Mouse (Mus musculus) stomach, embryonic 14.5 days (tissue): ENCODE data around the gene Tiam2. TPM values are rescaled to one million over a fixed set of nuclear protein-coding genes. Genes with fewer than 3 reads are reported as not detected.

Experiments used
- ATAC-seq: fragments of 200-750 bp; cut with Nextera tagmentation; 2 replicates; pipeline ENCODE4 v1.8.0; 2017; ENCODE audit warnings: low read depth, moderate TSS enrichment; ENCODE audit not compliant: insufficient number of reproducible peaks, insufficient read depth, low FRiP score
- H3K27ac ChIP-seq: fragments of 300-500 bp; sonication (generic); 2 replicates; pipeline ENCODE4 v1.5.1; 2014; ENCODE audit warnings: mild to moderate bottlenecking, low read length, moderate library complexity, mixed read lengths
- H3K27me3 ChIP-seq: fragments of 300-500 bp; sonication (generic); 2 replicates; pipeline ENCODE4 v1.6.1; 2014; ENCODE audit warnings: low read length, control low read depth, mixed read lengths; ENCODE audit not compliant: control insufficient read depth, insufficient read depth
- H3K36me3 ChIP-seq: fragments of 300-500 bp; sonication (generic); 2 replicates; pipeline ENCODE4 v1.6.1; 2014; ENCODE audit warnings: mild to moderate bottlenecking, control low read depth, low read length, moderate library complexity, mixed read lengths; ENCODE audit not compliant: control insufficient read depth, insufficient read depth
- H3K4me1 ChIP-seq: fragments of 300-500 bp; sonication (generic); 2 replicates; pipeline ENCODE4 v1.6.1; 2014; ENCODE audit warnings: low read length, control low read depth, mixed read lengths; ENCODE audit not compliant: control insufficient read depth, insufficient read depth
- H3K4me2 ChIP-seq: fragments of 300-500 bp; sonication (generic); replicated peaks from 2 replicates; pipeline ENCODE4 v1.6.1; 2014; ENCODE audit warnings: low read depth, low read length, control low read depth
- H3K4me3 ChIP-seq: fragments of 300-500 bp; sonication (generic); 2 replicates; pipeline ENCODE4 v1.5.1; 2014; ENCODE audit warnings: low read depth, low read length, control low read depth
- H3K9ac ChIP-seq: fragments of 300-500 bp; sonication (generic); replicated peaks from 2 replicates; pipeline ENCODE4 v1.6.1; 2014; ENCODE audit warnings: low read depth, mild to moderate bottlenecking, control low read depth, low read length, moderate library complexity, mixed read lengths
- H3K9me3 ChIP-seq: fragments of 300-500 bp; sonication (generic); 2 replicates; pipeline ENCODE4 v1.6.1; 2016; ENCODE audit warnings: low read depth, low read length, control low read depth; ENCODE audit not compliant: control insufficient read depth
- WGBS: fragments of 180-500 bp; shearing (Covaris S2); extraction: QIAGEN DNeasy Blood & Tissue Kit; methylation state at CpG from one replicate; pipeline ENCODE4 v1.1.7; 2014; 5-methylcytosine and 5-hydroxymethylcytosine counted together
- polyA plus RNA-seq: library from polyadenylated mRNA; unstranded; fragments of >200 nt; fragmentation: Nextera tagmentation; extraction: Ambion mirVana; gene quantifications from 2 replicates; pipeline ENCODE4 v1.2.1, GENCODE M21; 2014

Gene Tiam2
- polyA plus RNA-seq, 1 experiment from 2014 or later = 6.5 TPM

GRCm38 (mm10) chr17:3514316-3514715 is 187.9 kb downstream of the Tiam2 start:
- no peak overlapping the region for H3K4me2 ChIP-seq
- no peaks in the 10 kb centered on the region; the same call in 1 of the 2 replicates for H3K36me3 ChIP-seq
- ATAC-seq = no peak
- H3K27me3 ChIP-seq = no peaks in the 10 kb centered on the region
- no peaks in the 10 kb centered on the region for H3K4me1 ChIP-seq
- no peak overlapping the region for H3K9ac ChIP-seq
- no peaks in the 10 kb centered on the region for H3K9me3 ChIP-seq
- H3K27ac ChIP-seq = no peak overlapping the region
- no peak overlapping the region for H3K4me3 ChIP-seq
- WGBS = 80% methylated on average over 5 of the region's 5 CpGs

GRCm38 (mm10) chr17:3515851-3516250 is 189.5 kb downstream of the Tiam2 start:
- WGBS = 90% methylated on average over 8 of the region's 8 CpGs
- Histone ChIP-seq H3K9me3 (no peaks in the 10 kb centered on the region), H3K36me3 (no peaks in the 10 kb centered on the region), H3K9ac (no peak overlapping the region), H3K4me2 (no peak overlapping the region), H3K27ac (no peak overlapping the region), H3K4me3 (no peak overlapping the region), H3K4me1 (no peaks in the 10 kb centered on the region), H3K27me3 (no peaks in the 10 kb centered on the region)
- ATAC-seq = no peak

DNA sequence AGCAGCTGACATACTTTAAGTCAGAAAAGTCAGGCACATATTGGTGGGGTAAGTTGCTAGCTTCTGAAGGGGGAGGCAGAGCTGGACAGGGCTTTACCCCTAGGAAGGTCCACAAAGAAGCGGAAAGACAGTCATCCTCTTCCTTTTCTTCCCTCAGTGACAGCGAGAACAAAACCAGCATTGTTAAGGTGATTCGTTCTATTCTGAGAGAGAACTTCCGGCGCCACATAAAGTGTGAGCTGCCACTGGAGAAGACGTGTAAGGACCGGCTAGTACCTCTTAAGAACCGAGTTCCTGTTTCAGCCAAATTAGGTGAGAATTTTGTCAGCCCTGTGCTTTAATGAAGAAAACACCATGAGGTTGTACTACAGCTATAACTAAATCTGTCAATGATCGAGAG is 190.0 kb downstream of the Tiam2 start:
- Histone ChIP-seq H3K4me3 (no peak overlapping the region), H3K27ac (no peak overlapping the region), H3K27me3 (no peaks in the 10 kb centered on the region), H3K9me3 (no peaks in the 10 kb centered on the region), H3K4me1 (no peaks in the 10 kb centered on the region), H3K9ac (no peak overlapping the region), H3K4me2 (no peak overlapping the region), H3K36me3 (no peaks in the 10 kb centered on the region)
- no peak for ATAC-seq
- WGBS = 80% methylated on average over 9 of the region's 9 CpGs

- no peaks in the 10 kb centered on the region for H3K9me3 ChIP-seq
- H3K9ac ChIP-seq = no peak overlapping the region
- H3K36me3 ChIP-seq = no peaks in the 10 kb centered on the region; the same call in 1 of the 2 replicates
- no peaks in the 10 kb centered on the region for H3K4me1 ChIP-seq
- no peak for ATAC-seq
- H3K27ac ChIP-seq = no peak overlapping the region
- no peak overlapping the region for H3K4me2 ChIP-seq
- 90% methylated on average over 5 of the region's 5 CpGs for WGBS
- no peak overlapping the region for H3K4me3 ChIP-seq
- no peaks in the 10 kb centered on the region for H3K27me3 ChIP-seq
Observed at GRCm38 (mm10) chr17:3520344-3520743, 194.0 kb downstream of the Tiam2 start.

DNA sequence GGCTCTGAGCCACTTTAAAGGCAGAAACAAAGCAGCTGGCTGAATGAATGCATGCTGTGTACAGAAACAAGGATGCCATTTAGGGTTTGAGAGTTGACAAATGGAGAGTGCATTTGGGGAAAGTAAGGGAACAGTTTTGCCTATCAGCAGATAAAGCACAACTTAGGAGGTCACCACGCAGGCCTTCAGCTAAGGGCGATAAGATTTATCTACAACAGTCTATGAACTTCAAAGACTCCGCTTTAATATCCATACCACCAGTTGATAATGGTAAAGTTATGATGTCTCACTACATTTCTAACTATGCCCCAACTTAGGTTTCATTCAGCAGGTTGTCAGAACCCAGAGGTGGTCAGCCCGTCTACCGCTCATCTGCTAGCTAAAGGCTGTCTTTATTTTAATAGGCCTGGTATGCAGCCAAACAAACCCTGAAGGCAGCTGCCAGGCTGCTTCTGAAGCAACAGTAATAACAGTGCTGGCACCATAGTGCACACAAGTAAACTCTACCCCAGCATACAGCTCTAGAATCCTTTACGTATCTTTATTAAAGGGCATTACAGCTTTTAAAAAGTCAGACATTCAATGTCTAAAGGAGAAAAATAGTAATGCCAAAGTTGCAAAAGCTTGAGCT is 201.6 kb downstream of the Tiam2 start:
- Histone ChIP-seq H3K4me3 (no peak overlapping the region), H3K27me3 (no peaks in the 10 kb centered on the region), H3K36me3 (no peaks in the 10 kb centered on the region), H3K4me2 (no peak overlapping the region), H3K9me3 (no peaks in the 10 kb centered on the region), H3K9ac (no peak overlapping the region), H3K4me1 (no peaks in the 10 kb centered on the region), H3K27ac (no peak overlapping the region)
- no peak for ATAC-seq
- WGBS = 81% methylated on average over 6 of the region's 6 CpGs

DNA sequence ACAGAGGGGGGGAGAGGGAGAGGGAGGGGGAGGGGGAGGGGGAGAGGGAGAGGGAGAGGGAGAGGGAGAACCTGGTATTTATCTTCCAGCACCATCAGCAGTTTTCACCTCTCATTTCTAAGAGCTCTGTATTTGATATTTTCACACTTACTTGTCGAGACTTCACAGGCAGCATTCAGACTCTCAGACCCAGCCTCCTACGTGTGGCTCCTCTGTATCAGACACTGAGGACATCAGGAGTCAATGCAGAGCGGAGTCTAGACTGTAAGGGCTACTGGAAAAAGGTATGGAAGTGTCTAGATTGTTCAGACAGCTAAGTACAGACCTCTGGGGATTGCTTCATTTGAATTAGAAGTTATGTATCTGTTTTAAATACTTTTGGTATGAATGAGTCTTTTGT is 203.2 kb downstream of the Tiam2 start:
- no peak overlapping the region for H3K27ac ChIP-seq
- ATAC-seq = no peak
- no peaks in the 10 kb centered on the region for H3K27me3 ChIP-seq
- no peaks in the 10 kb centered on the region for H3K36me3 ChIP-seq
- H3K4me3 ChIP-seq = no peak overlapping the region
- H3K9me3 ChIP-seq = no peaks in the 10 kb centered on the region
- H3K4me1 ChIP-seq = no peaks in the 10 kb centered on the region
- H3K4me2 ChIP-seq = no peak overlapping the region
- H3K9ac ChIP-seq = no peak overlapping the region
- WGBS = 43% methylated on average over 3 of the region's 3 CpGs

GRCm38 (mm10) chr17:3530549-3530948 is 204.2 kb downstream of the Tiam2 start:
- Histone ChIP-seq H3K4me1 (no peaks in the 10 kb centered on the region), H3K4me2 (no peak overlapping the region), H3K36me3 (no peaks in the 10 kb centered on the region), H3K4me3 (no peak overlapping the region), H3K27me3 (no peaks in the 10 kb centered on the region), H3K27ac (no peak overlapping the region), H3K9me3 (no peaks in the 10 kb centered on the region), H3K9ac (no peak overlapping the region)
- no peak for ATAC-seq
- 77% methylated on average over 7 of the region's 7 CpGs for WGBS

- H3K27me3 ChIP-seq = no peaks in the 10 kb centered on the region
- H3K9ac ChIP-seq = no peak overlapping the region
- no peak overlapping the region for H3K27ac ChIP-seq
- no peak overlapping the region for H3K4me2 ChIP-seq
- 86% methylated on average over 1 of the region's 1 CpGs for WGBS
- no peaks in the 10 kb centered on the region for H3K9me3 ChIP-seq
- no peaks in the 10 kb centered on the region for H3K36me3 ChIP-seq
- no peak overlapping the region for H3K4me3 ChIP-seq
- H3K4me1 ChIP-seq = no peaks in the 10 kb centered on the region
- ATAC-seq = no peak
Observed at GRCm38 (mm10) chr17:3531641-3532040, 205.3 kb downstream of the Tiam2 start.

DNA sequence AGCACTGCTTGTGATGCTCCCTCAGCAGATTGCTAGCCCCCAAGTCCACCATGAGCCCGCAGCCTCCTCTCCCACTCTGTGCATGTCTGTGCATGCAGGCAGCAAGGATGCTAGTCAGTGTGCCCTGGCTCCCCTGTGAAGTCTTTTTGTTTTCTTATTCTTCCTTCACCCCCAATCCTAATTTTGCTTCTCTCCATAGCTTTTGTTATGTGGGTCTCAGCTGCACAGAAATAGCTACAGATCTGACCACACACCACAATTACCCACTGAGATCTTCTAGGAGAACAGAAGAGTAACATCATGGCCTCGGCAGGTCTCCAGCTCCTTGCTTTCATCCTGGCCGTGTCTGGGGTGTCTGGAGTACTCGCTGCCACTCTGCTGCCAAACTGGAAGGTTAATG is 205.9 kb downstream of the Tiam2 start, which contains the start of gene Cldn20:
Cldn20 (plus strand) TSS at position 301 of the 400 bp plus-strand sequence.
- no peak for ATAC-seq
- Histone ChIP-seq H3K4me3 (no peak within 1 kb of the TSS), H3K4me1 (no peaks in the 10 kb centered on the region), H3K9ac (no peak within 1 kb of the TSS), H3K36me3 (no peaks in the 10 kb centered on the region), H3K4me2 (no peak within 1 kb of the TSS), H3K27me3 (no peaks in the 10 kb centered on the region), H3K27ac (no peak within 1 kb of the TSS), H3K9me3 (no peaks in the 10 kb centered on the region)
- WGBS = 86% methylated on average over 4 of the region's 4 CpGs
